Mouse (Mus musculus) embryo, embryonic 9.5 days (tissue): ENCODE measurements around the gene Gtf2h4.
A peak's percentile ranks its signal among the peaks of the same experiment; 100 is the strongest.

Source experiments
- DNase-seq: peaks from one replicate; pipeline ENCODE4 v3.0.0-alpha.2; 2017; ENCODE audit errors: extremely low spot score

The Gtf2h4 gene

DNA sequence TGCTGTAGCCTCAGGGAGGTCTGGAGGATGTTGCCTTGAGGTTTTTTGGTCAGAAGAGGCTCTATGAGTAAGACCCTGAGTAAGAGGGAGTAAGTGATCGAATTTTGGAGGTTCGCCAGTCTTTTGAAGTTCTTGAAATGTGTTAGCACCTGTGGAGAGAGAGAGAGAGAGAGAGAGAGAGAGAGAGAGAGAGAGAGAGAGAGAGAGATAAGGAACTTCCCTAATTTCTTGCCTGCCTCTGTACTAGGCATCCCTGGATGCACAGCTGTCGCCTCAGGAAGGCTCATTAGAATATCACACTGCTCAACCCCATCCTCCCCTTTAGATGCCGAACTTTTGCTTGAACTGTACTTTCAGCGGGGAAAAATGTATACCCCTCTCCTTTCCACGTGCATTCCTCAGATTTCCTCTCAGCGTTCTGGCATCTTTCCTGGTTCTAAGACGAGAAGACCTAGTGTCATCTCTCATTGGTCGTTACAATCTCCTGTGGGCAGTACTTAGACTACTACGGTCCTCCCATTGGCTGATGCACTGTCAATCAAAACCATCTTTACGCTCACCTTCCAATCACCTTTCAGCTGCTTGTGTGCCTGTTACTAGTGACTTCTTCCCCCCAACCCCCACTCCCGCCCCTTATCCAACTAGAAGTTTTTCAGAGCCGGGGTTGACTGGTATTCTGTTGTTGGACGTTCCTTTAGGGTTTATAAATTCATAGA, 34.9 kb downstream of the Gtf2h4 start:
- DNase-seq: peak; percentile 62

- DNase-seq: no peak
These were observed 37.2 kb downstream of the Gtf2h4 start for GRCm38 (mm10) chr17:35636363-35636762.

DNA sequence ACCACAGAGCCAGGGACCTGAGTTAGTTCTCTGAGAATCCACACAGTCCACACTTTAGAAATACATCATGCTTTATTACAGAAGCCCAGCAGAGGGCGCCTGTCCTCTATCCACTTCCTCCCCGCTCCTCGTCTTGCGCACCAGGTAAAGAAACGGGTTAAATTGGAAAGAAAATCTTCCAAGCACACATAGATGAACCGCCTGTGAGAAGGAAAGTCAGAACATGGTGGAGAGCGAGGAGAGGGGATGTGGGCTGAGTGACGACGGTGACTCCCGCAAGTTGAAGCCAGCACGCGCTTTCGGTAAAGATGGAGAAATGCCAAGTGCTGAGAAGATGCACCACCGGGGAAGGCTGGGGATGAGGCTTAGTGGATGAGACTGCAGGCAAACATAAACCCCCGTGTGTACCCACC, 37.8 kb downstream of the Gtf2h4 start:
- peak; percentile 64 for DNase-seq

- no peak for DNase-seq
These were observed 38.3 kb downstream of the Gtf2h4 start for GRCm38 (mm10) chr17:35635202-35635601.

GRCm38 (mm10) chr17:35633992-35634391, 39.5 kb downstream of the Gtf2h4 start:
- no peak for DNase-seq

DNA sequence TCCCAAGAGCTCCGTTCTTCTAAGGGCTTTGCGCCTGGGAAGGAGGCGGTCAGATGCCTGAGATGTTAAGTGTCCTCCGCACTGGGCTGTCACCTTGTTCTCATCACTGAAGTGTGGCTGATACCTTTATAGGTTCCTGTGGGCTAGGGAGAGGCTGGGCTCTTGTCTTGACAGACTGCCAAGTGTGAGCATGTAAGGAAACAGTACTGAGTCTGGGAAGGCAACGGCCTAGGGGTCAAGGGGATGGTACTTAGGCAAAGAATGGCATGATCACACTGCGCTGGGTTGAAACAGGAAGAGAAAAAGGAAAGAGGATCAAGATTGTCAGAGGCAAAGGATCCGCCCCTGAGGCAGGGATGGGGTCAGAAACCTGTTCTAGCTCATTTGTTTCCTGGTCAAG, 47.0 kb downstream of the Gtf2h4 start, which contains the start of gene Gm9573:
TSS of gene Gm9573 (minus strand) at position 101 of the 400 bp plus-strand sequence.
- no peak for DNase-seq
